Mouse (Mus musculus) spleen, postnatal 10 days (tissue): ENCODE results near the gene Prpf40a.

Experiments used
- DNase-seq, 2 experiments: peaks; one replicate each; pipeline ENCODE4 v3.0.0; 2021 to 2022; ENCODE audit warnings: low spot score in 2 of 2

Gene Prpf40a

DNA sequence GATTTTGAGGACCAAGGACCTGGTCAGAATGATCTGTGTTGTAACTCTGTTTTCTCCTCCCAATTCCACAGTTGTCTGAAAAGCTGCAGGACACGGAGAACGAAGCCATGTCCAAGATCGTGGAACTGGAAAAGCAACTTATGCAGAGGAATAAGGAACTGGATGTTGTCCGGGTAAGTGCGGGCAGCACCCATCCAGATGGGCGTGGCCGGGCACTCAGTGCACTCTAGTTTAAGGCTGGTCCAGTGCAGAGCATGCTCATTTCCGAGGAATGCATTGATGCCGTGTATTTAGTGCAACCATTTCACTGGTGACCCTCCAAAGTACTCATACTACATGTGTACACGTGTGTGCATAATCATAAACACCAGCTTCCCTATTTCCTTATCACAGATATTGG, 85.7 kb downstream of the Prpf40a start:
- DNase-seq = no peak

DNA sequence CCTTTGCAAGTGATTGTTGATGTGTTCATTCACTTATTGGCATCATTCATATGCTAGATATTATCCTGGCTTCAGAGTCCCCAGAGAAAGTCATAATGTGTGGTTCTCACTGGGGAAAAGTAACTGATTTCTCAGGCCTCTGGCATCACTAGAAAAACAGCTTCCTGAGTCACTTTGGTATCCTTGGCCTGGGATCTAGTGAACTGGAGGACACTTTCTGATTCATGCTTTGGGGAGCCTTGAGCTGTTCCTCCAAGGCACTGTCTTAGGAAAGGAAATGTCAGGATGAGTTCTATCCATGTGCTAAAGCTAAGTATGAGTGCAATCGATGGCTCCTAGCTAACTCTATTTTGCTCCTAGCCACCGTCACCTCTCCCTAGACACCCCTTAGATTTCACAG, 88.2 kb downstream of the Prpf40a start:
- no peak for DNase-seq

DNA sequence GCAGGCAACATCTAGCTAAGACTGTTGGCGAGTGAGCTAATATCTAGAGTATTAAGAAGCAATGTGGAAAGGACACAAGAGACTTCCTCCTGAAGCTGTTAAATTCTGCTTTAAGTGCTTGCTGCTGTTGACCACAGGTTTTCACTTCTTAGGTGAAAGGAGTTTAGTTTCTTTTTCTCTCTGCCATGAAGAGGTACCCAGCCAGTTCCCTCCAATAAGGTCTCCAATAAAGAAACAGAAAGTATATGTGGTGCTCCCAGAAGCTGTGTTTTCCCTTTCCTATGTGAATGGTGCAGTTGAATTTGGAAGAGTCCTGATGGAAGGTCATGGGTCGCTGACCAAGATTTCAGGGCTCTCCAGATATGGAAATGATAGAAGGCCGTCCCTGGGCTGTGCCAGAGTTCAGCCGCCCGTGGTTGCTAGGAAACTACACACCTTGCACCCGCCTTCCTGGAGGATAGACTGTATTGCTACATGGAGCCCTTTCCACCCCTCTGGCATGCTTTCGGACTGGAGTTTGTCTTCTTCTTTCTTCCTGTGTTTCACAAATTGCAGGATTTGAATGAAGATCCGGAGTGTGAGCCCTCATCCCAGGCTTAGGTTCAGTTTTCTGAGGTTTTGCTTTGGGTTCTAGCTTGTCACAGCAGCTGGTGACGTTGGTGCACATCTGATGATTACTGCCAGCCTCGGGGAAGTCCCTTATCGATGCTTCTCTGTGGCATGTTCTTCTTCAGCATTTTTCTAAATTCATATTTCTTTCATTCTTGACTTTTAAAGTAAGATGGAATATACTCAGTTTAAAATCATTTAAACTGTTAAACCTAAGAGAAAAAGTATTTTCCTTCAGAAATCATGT, 89.0 kb downstream of the Prpf40a start:
- no peak for DNase-seq

DNA sequence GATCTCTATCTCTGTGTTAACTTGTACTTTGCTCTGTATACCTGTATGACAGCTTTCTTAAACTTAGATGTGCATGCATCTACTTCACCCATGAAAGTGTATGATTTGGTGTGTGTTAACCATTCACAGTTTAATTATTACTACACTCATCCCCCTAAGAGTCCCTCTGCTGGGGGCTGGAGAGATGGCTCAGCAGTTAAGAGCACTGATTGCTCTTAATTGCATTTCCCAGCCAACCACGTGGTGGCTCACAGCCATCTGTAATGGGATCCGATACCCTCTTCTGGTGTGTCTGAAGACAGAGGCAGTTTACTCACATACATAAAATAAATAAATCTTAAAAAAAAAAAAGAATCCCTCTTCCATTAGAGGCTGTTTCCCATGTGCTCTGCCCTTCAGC, 91.0 kb downstream of the Prpf40a start:
- no peak for DNase-seq

DNA sequence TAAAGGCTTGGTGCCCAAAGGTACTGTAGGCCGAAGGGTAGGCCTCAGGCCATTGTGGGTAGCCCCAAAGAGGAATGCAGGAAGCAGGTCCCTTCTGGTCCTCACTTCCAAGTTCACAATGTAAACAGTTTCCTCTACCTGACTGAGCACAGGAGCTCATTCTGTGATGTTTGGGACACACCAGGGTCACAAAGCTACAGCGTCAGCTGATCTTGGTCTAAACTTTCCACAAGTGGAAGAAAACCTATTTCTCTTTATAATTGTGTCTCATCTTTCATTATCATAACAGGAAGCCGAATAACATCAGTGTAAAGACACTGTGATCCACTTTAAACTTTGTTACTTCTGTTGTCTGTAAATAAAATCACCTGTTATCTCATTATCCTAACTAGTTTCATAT, 95.6 kb downstream of the Prpf40a start:
- DNase-seq = no peak

DNA sequence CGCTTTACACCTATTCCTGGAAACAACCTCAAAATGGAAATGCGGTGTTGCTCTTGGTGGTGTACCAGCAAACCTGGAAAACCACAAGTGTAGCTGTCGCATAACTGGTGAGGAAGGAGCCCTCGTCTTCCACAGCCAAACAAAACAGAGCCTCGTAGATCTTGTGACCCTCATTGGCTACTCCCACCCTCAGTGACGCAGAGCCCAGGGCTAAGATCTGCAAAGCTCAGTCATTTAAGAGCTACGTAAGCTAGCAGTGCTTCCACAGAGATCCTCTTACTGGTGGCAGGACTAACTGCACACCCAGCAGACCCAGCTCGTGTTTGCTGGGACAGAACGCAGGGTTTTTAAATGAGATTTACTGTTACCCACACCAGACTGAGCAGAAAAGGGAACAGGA, 96.1 kb downstream of the Prpf40a start:
- DNase-seq = no peak

DNA sequence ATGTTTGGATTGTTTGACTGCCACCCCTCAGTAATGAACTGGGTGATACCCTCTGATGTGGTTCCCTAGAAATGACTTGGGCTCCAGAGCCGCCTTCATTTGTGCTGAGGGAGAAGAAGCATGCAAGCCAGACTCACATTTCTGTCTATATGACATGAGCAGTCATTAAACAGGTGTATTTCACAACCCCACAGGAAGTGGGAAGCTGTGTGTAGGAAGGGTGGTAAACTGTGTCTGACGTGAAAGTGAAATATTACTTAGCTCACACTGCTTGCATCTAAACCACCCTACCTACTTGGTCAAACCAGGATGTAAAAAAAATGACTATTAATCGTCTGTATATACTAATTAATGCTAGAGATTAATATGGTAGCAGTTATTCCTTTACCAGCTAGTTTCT, 102.3 kb downstream of the Prpf40a start:
- no peak for DNase-seq

DNA sequence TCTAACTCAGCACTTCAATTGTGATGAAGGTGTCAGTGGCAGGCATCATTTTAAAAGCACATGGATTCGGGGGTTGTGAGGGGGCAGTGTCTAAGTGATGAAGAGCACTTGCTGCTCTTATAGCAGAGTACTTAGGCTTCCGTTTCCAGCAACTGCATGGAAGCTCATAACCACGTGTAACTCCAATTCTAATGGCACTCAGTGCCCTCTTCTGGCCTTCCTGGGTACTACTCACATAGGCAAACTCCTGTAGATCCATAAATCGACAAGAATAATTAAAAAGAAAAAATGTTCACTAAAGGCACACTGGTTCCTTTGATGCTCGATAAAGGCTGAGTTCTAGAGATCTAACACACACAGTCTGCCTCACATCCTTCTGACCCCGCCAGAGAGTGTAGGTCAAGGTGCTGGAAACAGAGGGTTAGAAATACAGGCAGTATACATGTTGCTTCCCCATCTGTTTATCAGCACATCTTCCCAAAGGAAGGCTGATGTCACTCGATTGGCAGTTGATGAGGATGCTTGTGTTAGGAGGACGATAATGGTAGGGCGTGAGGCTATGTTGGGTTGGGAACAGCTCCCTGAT, 105.4 kb downstream of the Prpf40a start:
- peak in 1 of 2 experiments; percentile 55 for DNase-seq
